Mouse (Mus musculus): ENCODE measurements around the gene Zcchc17. TPM values are rescaled to one million over a fixed set of nuclear protein-coding genes. Genes with fewer than 3 reads are reported as not detected.

Gene Zcchc17
- 10 to 100 TPM; 64.8 to 70.9 TPM for total RNA-seq (2021)
- long read RNA-seq, experiment 1, transcript Zcchc17-202 (8 exons, 2,113 nt): major isoform, 53 of 124 reads
- long read RNA-seq, experiment 1, partial matches to known transcripts: 4 of 124 reads
- long read RNA-seq, experiment 1, other reads (novel, unspliced or antisense): 67 of 124 reads
- long read RNA-seq, experiment 2, transcript Zcchc17-202 (8 exons, 2,113 nt): major isoform, 93 of 207 reads
- long read RNA-seq, experiment 2, partial matches to known transcripts: 2 of 207 reads
- long read RNA-seq, experiment 2, other reads (novel, unspliced or antisense): 112 of 207 reads

GRCm38 (mm10) chr4:130359486-130360237 lies at the start of gene Zcchc17, which contains the start of gene Snrnp40:
Zcchc17 (minus strand) TSS chr4:130359943.
Snrnp40 (plus strand) TSS chr4:130360132.
- DNase-seq (ENCODE audit: low spot score in 2 of 2): peak; percentile 99 to 100

GRCm38 (mm10) chr4:130391265-130391664 lies 31.5 kb upstream of the Zcchc17 start:
- DNase-seq (ENCODE audit: low spot score in 2 of 2): no peak

- no peak for DNase-seq (ENCODE audit: low spot score in 2 of 2)
These were observed 30.2 kb upstream of the Zcchc17 start for GRCm38 (mm10) chr4:130389927-130390326.

GRCm38 (mm10) chr4:130389496-130389895 lies 29.8 kb upstream of the Zcchc17 start:
- DNase-seq (ENCODE audit: low spot score in 2 of 2): peak in 1 of 2 experiments; percentile 33

- DNase-seq (ENCODE audit: low spot score in 2 of 2): no peak
These were observed 27.5 kb upstream of the Zcchc17 start for GRCm38 (mm10) chr4:130387256-130387655.

- DNase-seq (ENCODE audit: low spot score in 2 of 2): no peak
These were observed 20.7 kb upstream of the Zcchc17 start for GRCm38 (mm10) chr4:130380418-130380817.

- no peak for DNase-seq (ENCODE audit: low spot score in 2 of 2)
These were observed 19.4 kb upstream of the Zcchc17 start for GRCm38 (mm10) chr4:130379181-130379580.

- no peak for DNase-seq (ENCODE audit: low spot score in 2 of 2)
These were observed 17.8 kb upstream of the Zcchc17 start for GRCm38 (mm10) chr4:130377500-130377899.

GRCm38 (mm10) chr4:130376675-130377074 lies 16.9 kb upstream of the Zcchc17 start:
- no peak for DNase-seq (ENCODE audit: low spot score in 2 of 2)

GRCm38 (mm10) chr4:130360238-130360590 lies 471 bp upstream of the Zcchc17 start:
- peak in 1 of 2 experiments; percentile 10 for DNase-seq (ENCODE audit: low spot score in 2 of 2)

- no peak for DNase-seq (ENCODE audit: low spot score in 2 of 2)
These were observed 1.8 kb downstream of the Zcchc17 start for GRCm38 (mm10) chr4:130357946-130358345.

- no peak for DNase-seq (ENCODE audit: low spot score in 2 of 2)
These were observed 7.2 kb downstream of the Zcchc17 start for GRCm38 (mm10) chr4:130352588-130352987.

GRCm38 (mm10) chr4:130350690-130351422 lies 8.9 kb downstream of the Zcchc17 start:
- no peak for DNase-seq (ENCODE audit: low spot score in 2 of 2)

GRCm38 (mm10) chr4:130349666-130350065 lies 10.1 kb downstream of the Zcchc17 start:
- no peak for DNase-seq (ENCODE audit: low spot score in 2 of 2)

- peak; percentile 25 to 51 for DNase-seq (ENCODE audit: low spot score in 2 of 2)
These were observed 18.1 kb downstream of the Zcchc17 start for GRCm38 (mm10) chr4:130341691-130342090.

- no peak for DNase-seq (ENCODE audit: low spot score in 2 of 2)
These were observed 23.9 kb downstream of the Zcchc17 start for GRCm38 (mm10) chr4:130335867-130336266.

- DNase-seq (ENCODE audit: low spot score in 2 of 2): no peak
These were observed 32.4 kb downstream of the Zcchc17 start for GRCm38 (mm10) chr4:130327366-130327765.

- DNase-seq (ENCODE audit: low spot score in 2 of 2): no peak
These were observed 34.3 kb downstream of the Zcchc17 start for GRCm38 (mm10) chr4:130325446-130325845.

- no peak for DNase-seq (ENCODE audit: low spot score in 2 of 2)
These were observed 36.1 kb downstream of the Zcchc17 start for GRCm38 (mm10) chr4:130323607-130324006.

- no peak for DNase-seq (ENCODE audit: low spot score in 2 of 2)
These were observed 36.6 kb downstream of the Zcchc17 start for GRCm38 (mm10) chr4:130323165-130323564.

GRCm38 (mm10) chr4:130322567-130322966 lies 37.2 kb downstream of the Zcchc17 start:
- no peak for DNase-seq (ENCODE audit: low spot score in 2 of 2)

- no peak for DNase-seq (ENCODE audit: low spot score in 2 of 2)
These were observed 38.1 kb downstream of the Zcchc17 start for GRCm38 (mm10) chr4:130321640-130322039.
